Mouse (Mus musculus): ENCODE data around the gene Zbtb20. TPM values are rescaled to one million over a fixed set of nuclear protein-coding genes. Genes with fewer than 3 reads are reported as not detected.

The Zbtb20 gene
- polyA plus RNA-seq, 1 experiment from 2014 or later, result 80.6 TPM

GRCm38 (mm10) chr16:43549425-43550089 is 673.9 kb downstream of the Zbtb20 start:
- ATAC-seq (ENCODE audit: low FRiP score, low TSS enrichment), result no peak
- Histone ChIP-seq H3K27me3 (ENCODE audit: control insufficient read depth, insufficient read depth, low read length) (no peaks in the 10 kb centered on the region), H3K4me1 (ENCODE audit: control insufficient read depth, insufficient read depth, low read length) (peaks cover 16% of the 10 kb centered on the region), H3K27ac (replicated peaks; ENCODE audit: low read depth, low read length) (no peak overlapping the region; the same call in 1 of the 2 replicates), H3K4me2 (ENCODE audit: low read length) (no peak overlapping the region), H3K9me3 (ENCODE audit: control insufficient read depth, low read length) (no peaks in the 10 kb centered on the region), H3K36me3 (ENCODE audit: control insufficient read depth, insufficient read depth, low read length) (no peaks in the 10 kb centered on the region), H3K4me3 (replicated peaks; ENCODE audit: low read depth, low read length) (no peak overlapping the region), H3K9ac (replicated peaks; ENCODE audit: low read length) (no peak overlapping the region)
- 42% methylated on average over 9 of the region's 9 CpGs for WGBS
- peak; percentile 42 for DNase-seq

- Histone ChIP-seq H3K27me3 (ENCODE audit: control insufficient read depth, insufficient read depth, low read length) (no peaks in the 10 kb centered on the region), H3K4me3 (replicated peaks; ENCODE audit: low read depth, low read length) (no peak overlapping the region), H3K4me1 (ENCODE audit: control insufficient read depth, insufficient read depth, low read length) (peaks cover 17% of the 10 kb centered on the region), H3K36me3 (ENCODE audit: control insufficient read depth, insufficient read depth, low read length) (no peaks in the 10 kb centered on the region), H3K4me2 (ENCODE audit: low read length) (no peak overlapping the region), H3K27ac (replicated peaks; ENCODE audit: low read depth, low read length) (no peak overlapping the region), H3K9me3 (ENCODE audit: control insufficient read depth, low read length) (no peaks in the 10 kb centered on the region), H3K9ac (replicated peaks; ENCODE audit: low read length) (no peak overlapping the region)
- no peak for ATAC-seq (ENCODE audit: low FRiP score, low TSS enrichment)
- 94% methylated on average over 1 of the region's 1 CpGs for WGBS
- no peak for DNase-seq
Measured at GRCm38 (mm10) chr16:43552443-43552842, 676.8 kb downstream of the Zbtb20 start.

- peak overlapping the region; percentile 21; the same call in 1 of the 2 replicates for H3K27ac ChIP-seq (replicated peaks; ENCODE audit: low read depth, low read length)
- DNase-seq, result peak; percentile 42
- H3K27me3 ChIP-seq (ENCODE audit: control insufficient read depth, insufficient read depth, low read length), result no peaks in the 10 kb centered on the region
- H3K9ac ChIP-seq (replicated peaks; ENCODE audit: low read length), result no peak overlapping the region
- 49% methylated on average over 5 of the region's 5 CpGs for WGBS
- no peak for ATAC-seq (ENCODE audit: low FRiP score, low TSS enrichment)
- H3K4me2 ChIP-seq (ENCODE audit: low read length), result no peak overlapping the region
- H3K9me3 ChIP-seq (ENCODE audit: control insufficient read depth, low read length), result no peaks in the 10 kb centered on the region
- 0 out of 2 replicates have a peak, but pooled peaks cover 4% of the 10 kb centered on the region for H3K4me1 ChIP-seq (ENCODE audit: control insufficient read depth, insufficient read depth, low read length)
- H3K36me3 ChIP-seq (ENCODE audit: control insufficient read depth, insufficient read depth, low read length), result no peaks in the 10 kb centered on the region
- H3K4me3 ChIP-seq (replicated peaks; ENCODE audit: low read depth, low read length), result no peak overlapping the region
Measured at GRCm38 (mm10) chr16:43557385-43557784, 681.7 kb downstream of the Zbtb20 start.

- Histone ChIP-seq H3K4me1 (ENCODE audit: control insufficient read depth, insufficient read depth, low read length) (0 out of 2 replicates have a peak, but pooled peaks cover 4% of the 10 kb centered on the region), H3K27me3 (ENCODE audit: control insufficient read depth, insufficient read depth, low read length) (no peaks in the 10 kb centered on the region), H3K9me3 (ENCODE audit: control insufficient read depth, low read length) (no peaks in the 10 kb centered on the region), H3K4me3 (replicated peaks; ENCODE audit: low read depth, low read length) (no peak overlapping the region), H3K27ac (replicated peaks; ENCODE audit: low read depth, low read length) (no peak overlapping the region), H3K9ac (replicated peaks; ENCODE audit: low read length) (no peak overlapping the region), H3K4me2 (ENCODE audit: low read length) (no peak overlapping the region), H3K36me3 (ENCODE audit: control insufficient read depth, insufficient read depth, low read length) (no peaks in the 10 kb centered on the region)
- ATAC-seq (ENCODE audit: low FRiP score, low TSS enrichment) (no peak), DNase-seq (no peak)
- 94% methylated on average over 2 of the region's 2 CpGs for WGBS
Measured at GRCm38 (mm10) chr16:43561330-43561729, 685.6 kb downstream of the Zbtb20 start.

GRCm38 (mm10) chr16:43561956-43562355 is 686.3 kb downstream of the Zbtb20 start:
- H3K36me3 ChIP-seq (ENCODE audit: control insufficient read depth, insufficient read depth, low read length), result no peaks in the 10 kb centered on the region
- H3K9ac ChIP-seq (replicated peaks; ENCODE audit: low read length), result no peak overlapping the region
- no peak overlapping the region for H3K27ac ChIP-seq (replicated peaks; ENCODE audit: low read depth, low read length)
- DNase-seq (no peak), ATAC-seq (ENCODE audit: low FRiP score, low TSS enrichment) (no peak)
- no peak overlapping the region for H3K4me3 ChIP-seq (replicated peaks; ENCODE audit: low read depth, low read length)
- H3K4me2 ChIP-seq (ENCODE audit: low read length), result no peak overlapping the region
- H3K27me3 ChIP-seq (ENCODE audit: control insufficient read depth, insufficient read depth, low read length), result no peaks in the 10 kb centered on the region
- WGBS, result 89% methylated on average over 4 of the region's 4 CpGs
- H3K9me3 ChIP-seq (ENCODE audit: control insufficient read depth, low read length), result no peaks in the 10 kb centered on the region
- H3K4me1 ChIP-seq (ENCODE audit: control insufficient read depth, insufficient read depth, low read length), result 0 out of 2 replicates have a peak, but pooled peaks cover 4% of the 10 kb centered on the region

- peaks cover 6% of the 10 kb centered on the region; the same call in 1 of the 2 replicates for H3K36me3 ChIP-seq (ENCODE audit: control insufficient read depth, insufficient read depth, low read length)
- H3K9me3 ChIP-seq (ENCODE audit: control insufficient read depth, low read length), result no peaks in the 10 kb centered on the region
- no peak for ATAC-seq (ENCODE audit: low FRiP score, low TSS enrichment)
- no peak overlapping the region for H3K4me2 ChIP-seq (ENCODE audit: low read length)
- no peak for DNase-seq
- H3K4me1 ChIP-seq (ENCODE audit: control insufficient read depth, insufficient read depth, low read length), result no peaks in the 10 kb centered on the region
- H3K27ac ChIP-seq (replicated peaks; ENCODE audit: low read depth, low read length), result no peak overlapping the region
- H3K27me3 ChIP-seq (ENCODE audit: control insufficient read depth, insufficient read depth, low read length), result no peaks in the 10 kb centered on the region
- 86% methylated on average over 4 of the region's 4 CpGs for WGBS
- H3K9ac ChIP-seq (replicated peaks; ENCODE audit: low read length), result no peak overlapping the region
- H3K4me3 ChIP-seq (replicated peaks; ENCODE audit: low read depth, low read length), result no peak overlapping the region
Measured at GRCm38 (mm10) chr16:43565872-43566271, 690.2 kb downstream of the Zbtb20 start.

GRCm38 (mm10) chr16:43566511-43566910 is 690.8 kb downstream of the Zbtb20 start:
- Histone ChIP-seq H3K27me3 (ENCODE audit: control insufficient read depth, insufficient read depth, low read length) (no peaks in the 10 kb centered on the region), H3K27ac (replicated peaks; ENCODE audit: low read depth, low read length) (no peak overlapping the region), H3K9me3 (ENCODE audit: control insufficient read depth, low read length) (no peaks in the 10 kb centered on the region), H3K4me3 (replicated peaks; ENCODE audit: low read depth, low read length) (no peak overlapping the region), H3K4me2 (ENCODE audit: low read length) (no peak overlapping the region), H3K9ac (replicated peaks; ENCODE audit: low read length) (no peak overlapping the region), H3K4me1 (ENCODE audit: control insufficient read depth, insufficient read depth, low read length) (no peaks in the 10 kb centered on the region), H3K36me3 (ENCODE audit: control insufficient read depth, insufficient read depth, low read length) (peaks cover 11% of the 10 kb centered on the region; the same call in 1 of the 2 replicates)
- ATAC-seq (ENCODE audit: low FRiP score, low TSS enrichment) (no peak), DNase-seq (no peak)
- 88% methylated on average over 1 of the region's 1 CpGs for WGBS

GRCm38 (mm10) chr16:43571376-43572081 is 695.8 kb downstream of the Zbtb20 start:
- Histone ChIP-seq H3K9me3 (ENCODE audit: control insufficient read depth, low read length) (no peaks in the 10 kb centered on the region), H3K4me1 (ENCODE audit: control insufficient read depth, insufficient read depth, low read length) (peaks cover 22% of the 10 kb centered on the region), H3K27ac (replicated peaks; ENCODE audit: low read depth, low read length) (no peak overlapping the region), H3K9ac (replicated peaks; ENCODE audit: low read length) (no peak overlapping the region), H3K4me2 (ENCODE audit: low read length) (no peak overlapping the region), H3K36me3 (ENCODE audit: control insufficient read depth, insufficient read depth, low read length) (peaks cover 15% of the 10 kb centered on the region; the same call in 1 of the 2 replicates), H3K4me3 (replicated peaks; ENCODE audit: low read depth, low read length) (no peak overlapping the region), H3K27me3 (ENCODE audit: control insufficient read depth, insufficient read depth, low read length) (no peaks in the 10 kb centered on the region)
- ATAC-seq (ENCODE audit: low FRiP score, low TSS enrichment) (no peak), DNase-seq (no peak)
- WGBS, result 92% methylated on average over 16 of the region's 16 CpGs

Data from midbrain, embryonic 14.5 days (tissue).